Mouse (Mus musculus) neural tube, embryonic 10.5 days (tissue): ENCODE measurements around the gene Gstt2.
"Not testable (repeated sequence)": the region's sequence is repeated elsewhere in the genome, so short reads cannot be mapped to it uniquely, and the experiment has no call there.

Experiments used
- DNase-seq: peaks from one replicate; pipeline ENCODE4 v3.0.0-alpha.2; 2017; ENCODE audit warnings: low spot score; ENCODE audit errors: extremely low spot score

Gene Gstt2

GRCm38 (mm10) chr10:75855416-75855981 lies 18.3 kb upstream of the Gstt2 start:
- DNase-seq = no peak

GRCm38 (mm10) chr10:75854791-75855190 lies 17.6 kb upstream of the Gstt2 start:
- no peak for DNase-seq

GRCm38 (mm10) chr10:75854096-75854495 lies 16.9 kb upstream of the Gstt2 start:
- no peak for DNase-seq

- peak; percentile 82 for DNase-seq
Measured at GRCm38 (mm10) chr10:75853452-75853851, 16.2 kb upstream of the Gstt2 start.

- no peak for DNase-seq
Measured at GRCm38 (mm10) chr10:75852539-75853125, 15.4 kb upstream of the Gstt2 start.

GRCm38 (mm10) chr10:75851681-75852080 lies 14.5 kb upstream of the Gstt2 start:
- DNase-seq = no peak

GRCm38 (mm10) chr10:75851076-75851475 lies 13.9 kb upstream of the Gstt2 start:
- no peak for DNase-seq

GRCm38 (mm10) chr10:75848382-75848781 lies 11.2 kb upstream of the Gstt2 start:
- DNase-seq = no peak

GRCm38 (mm10) chr10:75845306-75845930 lies 8.2 kb upstream of the Gstt2 start:
- DNase-seq = no peak

- DNase-seq = no peak
Measured at GRCm38 (mm10) chr10:75844800-75845199, 7.6 kb upstream of the Gstt2 start.

- DNase-seq = not testable (repeated sequence)
Measured at GRCm38 (mm10) chr10:75843898-75844297, 6.7 kb upstream of the Gstt2 start.

GRCm38 (mm10) chr10:75839092-75839491 lies 1.9 kb upstream of the Gstt2 start:
- no peak for DNase-seq

- peak; percentile 17 for DNase-seq
Measured at GRCm38 (mm10) chr10:75835761-75836531, 1.3 kb downstream of the Gstt2 start.

- DNase-seq = peak; percentile 65
Measured at GRCm38 (mm10) chr10:75835307-75835706, 1.9 kb downstream of the Gstt2 start.

GRCm38 (mm10) chr10:75834721-75835120 lies 2.5 kb downstream of the Gstt2 start:
- DNase-seq = no peak

- DNase-seq = peak; percentile 79
Measured at GRCm38 (mm10) chr10:75834250-75834649, 3.0 kb downstream of the Gstt2 start.

- peak; percentile 18 for DNase-seq
Measured at GRCm38 (mm10) chr10:75833456-75834080, 3.7 kb downstream of the Gstt2 start.

- no peak for DNase-seq
Measured at GRCm38 (mm10) chr10:75832272-75832895, 4.8 kb downstream of the Gstt2 start.

- no peak for DNase-seq
Measured at GRCm38 (mm10) chr10:75830275-75830670, 7.0 kb downstream of the Gstt2 start.

GRCm38 (mm10) chr10:75829529-75830274 lies 7.5 kb downstream of the Gstt2 start:
- DNase-seq = no peak
